Mouse (Mus musculus) adrenal gland, adult (tissue): ENCODE measurements at regions not wholly inside any gene's neighbourhood (a gene's known extent, or its start where the extent isn't known, plus 50 kb on each side); places are given as distances from the start of the nearest gene placed in this dataset.
A peak's percentile ranks its signal among the peaks of the same experiment; 100 is the strongest.

ENCODE experiments used
- DNase-seq, 2 experiments: peaks; one replicate each; pipeline ENCODE4 v3.0.0; 2022 to 2023; ENCODE audit warnings: low spot score in 1 of 2; ENCODE audit not compliant: inconsistent age in 2 of 2

DNA sequence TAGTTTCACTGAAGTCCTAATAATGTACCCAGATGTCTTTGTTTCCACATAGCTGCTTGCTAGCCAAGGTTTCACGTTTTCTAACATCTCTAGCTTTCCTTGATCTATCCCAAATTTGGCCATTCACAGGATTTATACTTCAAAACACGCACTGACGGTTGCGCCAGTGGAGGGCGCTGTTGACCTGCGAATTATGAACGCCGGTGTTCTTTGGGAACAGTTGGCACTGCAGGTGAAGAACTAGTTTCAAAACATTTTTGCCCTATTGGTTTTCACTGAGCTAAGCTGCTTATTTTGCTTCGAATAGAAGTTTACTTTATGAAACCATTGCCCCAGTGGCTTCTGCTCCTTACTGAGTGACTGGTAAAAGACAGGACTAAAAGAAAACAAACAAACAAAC lies 76.7 kb upstream of the Slitrk3 start:
- peak in 1 of 2 experiments; percentile 29 for DNase-seq

DNA sequence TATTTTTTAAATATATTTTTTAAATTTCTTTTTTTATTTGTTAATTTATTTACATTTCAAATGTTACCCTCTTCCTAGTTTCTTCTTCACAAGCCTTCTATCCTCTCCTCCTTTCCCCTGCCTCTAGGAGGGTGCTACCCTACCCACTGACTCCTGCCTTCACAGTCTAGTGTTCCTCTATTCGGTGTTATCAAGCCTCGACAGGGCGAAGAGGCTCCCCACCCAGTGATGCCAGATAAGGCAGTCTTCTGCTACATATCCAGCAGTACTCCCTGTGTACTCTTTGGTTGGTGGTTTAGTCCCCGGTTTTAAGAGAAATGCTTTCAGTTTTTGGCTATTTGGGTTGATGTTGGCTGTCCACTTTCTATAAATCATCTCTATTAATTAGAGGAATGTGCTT lies 67.5 kb upstream of the Slitrk3 start:
- no peak for DNase-seq

DNA sequence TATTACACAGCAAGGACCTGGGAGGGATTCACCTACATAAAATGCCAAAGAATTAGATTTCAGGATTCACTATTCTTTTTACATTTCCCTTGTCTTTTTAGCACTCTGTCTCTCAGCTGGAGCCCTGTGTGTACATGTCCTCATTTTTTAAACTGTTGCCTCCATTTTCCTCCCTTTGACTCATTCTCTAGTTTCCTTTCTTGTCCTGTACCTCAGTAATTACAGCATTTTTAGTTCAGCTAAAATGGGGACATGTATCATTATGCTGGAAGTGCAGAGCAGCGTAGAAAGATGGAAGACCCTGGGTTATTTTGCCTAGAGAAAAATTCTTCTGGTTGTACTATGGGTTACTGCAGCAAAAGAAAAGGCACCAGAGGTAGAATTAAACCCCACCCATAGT lies 51.5 kb upstream of the Slitrk3 start:
- no peak for DNase-seq
